Mouse (Mus musculus): Measurements from ENCODE around the gene Ggps1. TPM values are rescaled to one million over a fixed set of nuclear protein-coding genes. Genes with fewer than 3 reads are reported as not detected.

Gene Ggps1
- polyA plus RNA-seq, 1 experiment from 2014 or later, result 46.8 TPM

GRCm38 (mm10) chr13:14004086-14004485 is 59.2 kb downstream of the Ggps1 start:
- Histone ChIP-seq H3K36me3 (peaks cover 22% of the 10 kb centered on the region; the same call in 1 of the 2 replicates), H3K9me3 (no peaks in the 10 kb centered on the region), H3K27me3 (replicated peaks) (no peaks in the 10 kb centered on the region)

GRCm38 (mm10) chr13:14002706-14003105 is 60.6 kb downstream of the Ggps1 start:
- Histone ChIP-seq H3K9ac (no peak overlapping the region), H3K9me3 (no peaks in the 10 kb centered on the region), H3K4me1 (replicated peaks) (no peaks in the 10 kb centered on the region), H3K4me3 (replicated peaks) (no peak overlapping the region), H3K4me2 (replicated peaks) (no peak overlapping the region), H3K27ac (no peak overlapping the region), H3K36me3 (peaks cover 22% of the 10 kb centered on the region; the same call in 1 of the 2 replicates), H3K27me3 (replicated peaks) (no peaks in the 10 kb centered on the region)
- no peak for ATAC-seq
- 65% methylated on average over 2 of the region's 2 CpGs for WGBS

More at GRCm38 (mm10) chr13:14004086-14004485, 59.2 kb downstream of the Ggps1 start:
- H3K4me3 ChIP-seq (replicated peaks), result no peak overlapping the region
- H3K9ac ChIP-seq, result no peak overlapping the region
- ATAC-seq, result no peak
- no peak overlapping the region for H3K27ac ChIP-seq
- H3K4me1 ChIP-seq (replicated peaks), result no peaks in the 10 kb centered on the region
- H3K4me2 ChIP-seq (replicated peaks), result no peak overlapping the region
- 74% methylated on average over 4 of the region's 4 CpGs for WGBS

Other genes starting within 250 kb of the Ggps1 start
- gene B3galnt2, start 109.0 kb downstream of the Ggps1 start, polyA plus RNA-seq (2015; fragmentation: Nextera tagmentation; extraction: Ambion mirVana), result 38.5 and 38.8 TPM in 2 replicates
- gene Tbce, start 23.9 kb downstream of the Ggps1 start, polyA plus RNA-seq (2015; fragmentation: Nextera tagmentation; extraction: Ambion mirVana), result 42.3 and 49.3 TPM in 2 replicates
- gene Arid4b, start 256 bp downstream of the Ggps1 start, polyA plus RNA-seq (2015; fragmentation: Nextera tagmentation; extraction: Ambion mirVana), result 51.7 and 52.2 TPM in 2 replicates

All from intestine, embryonic 15.5 days (tissue).